Mouse (Mus musculus): Measurements from ENCODE around the gene Col26a1.

DNA sequence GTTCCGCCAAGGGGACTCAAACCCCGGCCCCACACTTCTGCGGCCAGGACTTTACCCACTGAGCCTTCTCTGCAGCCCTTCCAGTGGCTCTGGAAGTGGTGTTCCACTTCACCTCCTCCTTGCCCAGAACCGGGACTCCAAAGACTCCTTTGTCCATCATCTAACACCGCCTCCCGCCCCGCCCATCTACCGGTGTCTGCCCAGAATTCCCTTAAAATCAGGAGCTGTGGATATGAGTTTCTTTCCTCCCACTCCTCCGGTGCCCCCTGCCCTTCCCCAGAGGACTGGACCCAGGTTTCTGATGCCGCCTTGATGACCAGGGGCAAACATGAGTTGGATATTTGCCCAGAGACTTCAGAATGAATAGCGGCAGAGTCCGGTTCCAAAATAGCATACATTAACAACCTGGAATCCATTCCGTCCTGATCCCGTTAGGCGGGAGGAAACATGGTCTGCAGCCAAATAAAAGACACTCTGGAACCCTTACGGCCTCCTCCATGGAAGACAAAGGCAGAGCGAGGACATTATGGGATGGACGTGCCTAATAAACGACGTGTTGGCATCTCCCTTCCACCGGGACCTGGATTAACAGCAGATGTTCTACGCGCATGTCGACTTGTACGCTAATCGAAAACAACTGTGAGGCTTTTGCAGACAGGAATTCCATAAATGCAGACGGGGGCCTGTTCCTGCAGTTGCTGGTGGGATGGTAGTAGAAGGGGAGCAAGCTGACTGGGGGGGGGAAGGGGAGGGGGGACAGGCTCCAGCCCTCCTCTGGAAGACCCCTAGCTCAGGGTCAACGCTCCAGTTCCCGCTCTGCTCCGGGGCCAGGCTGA, 72.3 kb downstream of the Col26a1 start:
- TF ChIP-seq CTCF (IDR thresholded peaks at IDR 0.05; ENCODE audit: control insufficient read depth, insufficient read depth, insufficient replicate concordance, low read depth, low read length) (no peak), POLR2A (IDR thresholded peaks at IDR 0.05; ENCODE audit: control insufficient read depth, low read depth, low read length) (no peak)
